ENCODE assay signal across 11 mouse cellular contexts in genomic region chr6:8412845-8413598, GRCm38 (mm10).
DNase-seq lines count a peak whose midpoint lies in the region; ATAC-seq and TF ChIP-seq lines count a peak whose summit lies in the region.
"Had no signal": no experiment of that assay in that cellular context is flagged by ENCODE, and none has a peak within 500 bp of the region (broad histone marks: within the 10 kb centered on the region; RNA-seq: fewer than 3 reads in every experiment).

No protein-coding gene starts in this region.

- no peak for TF ChIP-seq EP300 in heart, adult 2 months (IDR thresholded peaks at IDR 0.05; ENCODE audit: insufficient read depth, low read depth, low read length)

- TF ChIP-seq CTCF in heart, adult 2 months (IDR thresholded peaks at IDR 0.05), result no peak

- H3K36me3 ChIP-seq in heart, adult 2 months (ENCODE audit: control insufficient read depth, insufficient read depth, low read length), result no peaks in the 10 kb centered on the region
- no peaks in the 10 kb centered on the region for H3K36me3 ChIP-seq in heart, embryonic 12.5 days
- H3K36me3 ChIP-seq in macrophage (ENCODE audit: inconsistent target), result no peaks in the 10 kb centered on the region
- H3K36me3 ChIP-seq in intestine, embryonic 15.5 days, result no peaks in the 10 kb centered on the region
- H3K36me3 ChIP-seq: heart, embryonic 10.5 days; liver, embryonic 15.5 days had no signal

- H3K27me3 ChIP-seq in heart, adult 2 months (ENCODE audit: control insufficient read depth, insufficient read depth, low read length), result no peaks in the 10 kb centered on the region
- H3K27me3 ChIP-seq in heart, embryonic 12.5 days (replicated peaks), result peaks cover 4% of the 10 kb centered on the region; the same call in 1 of the 2 replicates
- no peaks in the 10 kb centered on the region for H3K27me3 ChIP-seq in intestine, embryonic 15.5 days (replicated peaks)
- H3K27me3 ChIP-seq: liver, embryonic 15.5 days had no signal

- H3K27ac ChIP-seq in heart, adult 2 months, result no peak overlapping the region
- no peak overlapping the region for H3K27ac ChIP-seq in heart, embryonic 12.5 days (ENCODE audit: poor library complexity, severe bottlenecking)
- H3K27ac ChIP-seq in macrophage, result peak overlapping the region; percentile 65
- H3K27ac ChIP-seq in intestine, embryonic 15.5 days, result no peak overlapping the region
- H3K27ac ChIP-seq: heart, embryonic 10.5 days; kidney, postnatal 0 days; liver, embryonic 15.5 days had no signal

- 73% methylated on average over 10 of the region's 10 CpGs for WGBS in heart, adult 2 months
- 81% methylated on average over 10 of the region's 10 CpGs for WGBS in heart, embryonic 12.5 days
- 75% methylated on average over 9 of the region's 10 CpGs for WGBS in macrophage (ENCODE audit: missing documents)
- 77% methylated on average over 10 of the region's 10 CpGs for WGBS in intestine, embryonic 15.5 days

- H3K9ac ChIP-seq in heart, adult 2 months (ENCODE audit: low read depth, low read length), result no peak overlapping the region
- H3K9ac ChIP-seq in heart, embryonic 12.5 days, result no peak overlapping the region
- H3K9ac ChIP-seq in intestine, embryonic 15.5 days, result no peak overlapping the region
- H3K9ac ChIP-seq: liver, embryonic 15.5 days had no signal

- no peak for ATAC-seq in heart, embryonic 12.5 days (ENCODE audit: insufficient number of reproducible peaks, low FRiP score)
- no peak for ATAC-seq in intestine, embryonic 15.5 days

- H3K79me2 ChIP-seq in heart, adult 2 months (replicated peaks; ENCODE audit: control insufficient read depth, insufficient read depth, low read length), result no peaks in the 10 kb centered on the region
- H3K79me2 ChIP-seq in macrophage (ENCODE audit: inconsistent target), result no peaks in the 10 kb centered on the region

- H3K4me2 ChIP-seq in heart, embryonic 12.5 days, result no peak overlapping the region
- H3K4me2 ChIP-seq in intestine, embryonic 15.5 days (replicated peaks), result no peak overlapping the region
- H3K4me2 ChIP-seq: liver, embryonic 15.5 days had no signal

- peak; percentile 24; the same call in 1 of the 2 replicates for TF ChIP-seq POLR2A in heart, adult 2 months (IDR thresholded peaks at IDR 0.05; ENCODE audit: insufficient read depth, low read depth, low read length)

- H3K9me3 ChIP-seq in heart, embryonic 12.5 days (replicated peaks), result no peaks in the 10 kb centered on the region
- H3K9me3 ChIP-seq in intestine, embryonic 15.5 days, result no peaks in the 10 kb centered on the region
- H3K9me3 ChIP-seq: heart, embryonic 10.5 days; liver, embryonic 15.5 days had no signal

- no peaks in the 10 kb centered on the region for H3K4me1 ChIP-seq in heart, adult 2 months (ENCODE audit: control insufficient read depth, insufficient read depth, low read length)
- peaks cover 18% of the 10 kb centered on the region for H3K4me1 ChIP-seq in heart, embryonic 12.5 days (replicated peaks)
- no peaks in the 10 kb centered on the region for H3K4me1 ChIP-seq in intestine, embryonic 15.5 days (replicated peaks)
- H3K4me1 ChIP-seq: liver, embryonic 15.5 days had no signal

- no peak overlapping the region for H3K4me3 ChIP-seq in heart, adult 2 months
- H3K4me3 ChIP-seq in heart, embryonic 12.5 days, result no peak overlapping the region
- no peak overlapping the region for H3K4me3 ChIP-seq in macrophage (ENCODE audit: inconsistent target)
- H3K4me3 ChIP-seq in intestine, embryonic 15.5 days (replicated peaks), result no peak overlapping the region
- H3K4me3 ChIP-seq: heart, embryonic 10.5 days; liver, embryonic 15.5 days had no signal

- DNase-seq in heart, adult 2 months, result no peak
- peak; percentile 29 for DNase-seq in right cerebral cortex, postnatal 25 days
- no peak for DNase-seq in right cerebral cortex, adult 18-20 months
- no peak for DNase-seq in thymus, postnatal 4 days
- DNase-seq in gastrocnemius, postnatal 14 days, result no peak

- intact Hi-C loops in heart, adult 2 months (cut with DNase I), result no loop called here
- intact Hi-C loops in gastrocnemius, postnatal 14 days (cut with DNase I; ENCODE audit: low total_unique reads), result no loop called here
